Mouse (Mus musculus) CD4-positive, CD25-positive, alpha-beta regulatory T cell, adult 2 months (primary cell): ENCODE measurements around the gene Tmcc2.

Source experiments
- DNase-seq: peaks from one replicate; pipeline ENCODE4 v3.0.0-alpha.2; 2012; ENCODE audit warnings: low read depth, low spot score

Tmcc2 gene

GRCm38 (mm10) chr1:132390691-132391579, at the start of gene Tmcc2:
Tmcc2 (minus strand) TSS chr1:132391281.
- peak; percentile 33 for DNase-seq

- DNase-seq = no peak
Observed at GRCm38 (mm10) chr1:132437389-132437788, 46.3 kb upstream of the Tmcc2 start.

- DNase-seq = no peak
Observed at GRCm38 (mm10) chr1:132436960-132437359, 45.9 kb upstream of the Tmcc2 start.

- DNase-seq = no peak
Observed at GRCm38 (mm10) chr1:132436320-132436958, 45.4 kb upstream of the Tmcc2 start.

GRCm38 (mm10) chr1:132434032-132434431, 43.0 kb upstream of the Tmcc2 start:
- no peak for DNase-seq

GRCm38 (mm10) chr1:132433349-132433748, 42.3 kb upstream of the Tmcc2 start:
- no peak for DNase-seq

- DNase-seq = no peak
Observed at GRCm38 (mm10) chr1:132431716-132432115, 40.6 kb upstream of the Tmcc2 start.

GRCm38 (mm10) chr1:132430818-132431217, 39.7 kb upstream of the Tmcc2 start:
- DNase-seq = no peak

- DNase-seq = no peak
Observed at GRCm38 (mm10) chr1:132425600-132425999, 34.5 kb upstream of the Tmcc2 start.

GRCm38 (mm10) chr1:132422912-132423696, 32.0 kb upstream of the Tmcc2 start:
- DNase-seq = no peak

GRCm38 (mm10) chr1:132420662-132421061, 29.6 kb upstream of the Tmcc2 start:
- no peak for DNase-seq

- DNase-seq = no peak
Observed at GRCm38 (mm10) chr1:132420206-132420605, 29.1 kb upstream of the Tmcc2 start.

- peak; percentile 90 for DNase-seq
Observed at GRCm38 (mm10) chr1:132417319-132418251, 26.5 kb upstream of the Tmcc2 start, which contains the start of gene Dstyk. Dstyk (plus strand) TSS chr1:132417555.

GRCm38 (mm10) chr1:132416943-132417290, 25.8 kb upstream of the Tmcc2 start:
- DNase-seq = no peak

- peak; percentile 39 for DNase-seq
Observed at GRCm38 (mm10) chr1:132416244-132416942, 25.3 kb upstream of the Tmcc2 start.

- DNase-seq = no peak
Observed at GRCm38 (mm10) chr1:132410657-132411056, 19.6 kb upstream of the Tmcc2 start.

GRCm38 (mm10) chr1:132401843-132402242, 10.8 kb upstream of the Tmcc2 start:
- DNase-seq = no peak

- DNase-seq = no peak
Observed at GRCm38 (mm10) chr1:132400538-132400937, 9.5 kb upstream of the Tmcc2 start.

GRCm38 (mm10) chr1:132396705-132397104, 5.6 kb upstream of the Tmcc2 start:
- DNase-seq = no peak

GRCm38 (mm10) chr1:132392872-132393271, 1.8 kb upstream of the Tmcc2 start:
- no peak for DNase-seq
